Mouse (Mus musculus) liver, embryonic 15.5 days (tissue): ENCODE results near the gene Lypd1. TPM values are rescaled to one million over a fixed set of nuclear protein-coding genes. Genes with fewer than 3 reads are reported as not detected.

Experiments
- ATAC-seq: fragments of 200-750 bp; cut with Nextera tagmentation; 2 replicates; pipeline ENCODE4 v1.8.0; 2017; ENCODE audit warnings: moderate number of reproducible peaks, mild to moderate bottlenecking, moderate library complexity; ENCODE audit not compliant: insufficient read depth
- H3K27ac ChIP-seq: fragments of 300-500 bp; sonication (generic); replicated peaks from 2 replicates; pipeline ENCODE4 v1.5.1; 2015; ENCODE audit warnings: mild to moderate bottlenecking, inconsistent platforms
- H3K27me3 ChIP-seq: fragments of 300-500 bp; sonication (generic); 2 replicates; pipeline ENCODE4 v1.6.1; 2015; ENCODE audit warnings: mild to moderate bottlenecking, inconsistent platforms
- H3K36me3 ChIP-seq: fragments of 300-500 bp; sonication (generic); replicated peaks from 2 replicates; pipeline ENCODE4 v1.6.1; 2015; ENCODE audit warnings: moderate library complexity, mild to moderate bottlenecking, inconsistent platforms
- H3K4me1 ChIP-seq: fragments of 300-500 bp; sonication (generic); replicated peaks from 2 replicates; pipeline ENCODE4 v1.6.1; 2015; ENCODE audit warnings: inconsistent platforms
- H3K4me2 ChIP-seq: fragments of 300-500 bp; sonication (generic); 2 replicates; pipeline ENCODE4 v1.6.1; 2015; ENCODE audit warnings: moderate library complexity, mild to moderate bottlenecking, inconsistent platforms
- H3K4me3 ChIP-seq: fragments of 300-500 bp; sonication (generic); replicated peaks from 2 replicates; pipeline ENCODE4 v1.5.1; 2015; ENCODE audit warnings: mild to moderate bottlenecking, inconsistent platforms
- H3K9ac ChIP-seq: fragments of 300-500 bp; sonication (generic); 2 replicates; pipeline ENCODE4 v1.6.1; 2015; ENCODE audit warnings: moderate library complexity, mild to moderate bottlenecking, inconsistent platforms
- H3K9me3 ChIP-seq: fragments of 300-500 bp; sonication (generic); replicated peaks from 2 replicates; pipeline ENCODE4 v1.6.1; 2016; ENCODE audit warnings: inconsistent platforms
- WGBS: fragments of 180-500 bp; shearing (Covaris S2); methylation state at CpG from one replicate; pipeline ENCODE4 v1.1.7; 2015; ENCODE audit warnings: mixed read lengths; ENCODE audit not compliant: insufficient replicate concordance; 5-methylcytosine and 5-hydroxymethylcytosine counted together
- polyA plus RNA-seq: library from polyadenylated mRNA; unstranded; fragments of >200 nt; fragmentation: Nextera tagmentation; extraction: Ambion mirVana; gene quantifications from 2 replicates; pipeline ENCODE4 v1.2.1, GENCODE M21; 2015

The Lypd1 gene
- polyA plus RNA-seq, 1 experiment from 2014 or later = 0.31 TPM

GRCm38 (mm10) chr1:125910211-125910870 lies 2.6 kb downstream of the Lypd1 start:
- 12% methylated on average over 14 of the region's 14 CpGs for WGBS
- Histone ChIP-seq H3K9me3 (no peaks in the 10 kb centered on the region), H3K4me2 (no peak overlapping the region), H3K9ac (no peak overlapping the region), H3K27me3 (peaks cover 46% of the 10 kb centered on the region), H3K4me3 (no peak overlapping the region), H3K4me1 (peaks cover 3% of the 10 kb centered on the region; the same call in 1 of the 2 replicates), H3K27ac (no peak overlapping the region), H3K36me3 (no peaks in the 10 kb centered on the region)
- ATAC-seq = no peak

- ATAC-seq = no peak
Observed at GRCm38 (mm10) chr1:125893158-125893557, 19.7 kb downstream of the Lypd1 start.

GRCm38 (mm10) chr1:125870056-125870455 lies 42.8 kb downstream of the Lypd1 start:
- Histone ChIP-seq H3K9me3 (no peaks in the 10 kb centered on the region), H3K9ac (no peak overlapping the region), H3K4me3 (no peak overlapping the region), H3K36me3 (no peaks in the 10 kb centered on the region), H3K4me1 (no peaks in the 10 kb centered on the region), H3K27ac (no peak overlapping the region), H3K27me3 (no peaks in the 10 kb centered on the region), H3K4me2 (no peak overlapping the region)
- no peak for ATAC-seq
- 40% methylated on average over 7 of the region's 7 CpGs for WGBS

More at GRCm38 (mm10) chr1:125893158-125893557, 19.7 kb downstream of the Lypd1 start:
- 82% methylated on average over 9 of the region's 9 CpGs for WGBS
- no peaks in the 10 kb centered on the region for H3K4me1 ChIP-seq
- H3K9ac ChIP-seq = no peak overlapping the region
- no peak overlapping the region for H3K4me2 ChIP-seq
- H3K9me3 ChIP-seq = no peaks in the 10 kb centered on the region
- no peaks in the 10 kb centered on the region for H3K27me3 ChIP-seq
- H3K4me3 ChIP-seq = no peak overlapping the region
- H3K36me3 ChIP-seq = no peaks in the 10 kb centered on the region
- no peak overlapping the region for H3K27ac ChIP-seq

- Histone ChIP-seq H3K9me3 (no peaks in the 10 kb centered on the region), H3K4me2 (no peak overlapping the region), H3K9ac (no peak overlapping the region), H3K27me3 (no peaks in the 10 kb centered on the region), H3K36me3 (no peaks in the 10 kb centered on the region), H3K27ac (no peak overlapping the region), H3K4me1 (no peaks in the 10 kb centered on the region), H3K4me3 (no peak overlapping the region)
- 64% methylated on average over 5 of the region's 5 CpGs for WGBS
- no peak for ATAC-seq
Observed at GRCm38 (mm10) chr1:125858631-125859030, 54.3 kb downstream of the Lypd1 start.

- no peak overlapping the region for H3K9ac ChIP-seq
- no peaks in the 10 kb centered on the region for H3K4me1 ChIP-seq
- no peak overlapping the region for H3K4me3 ChIP-seq
- no peaks in the 10 kb centered on the region for H3K9me3 ChIP-seq
- H3K27ac ChIP-seq = no peak overlapping the region
- H3K36me3 ChIP-seq = no peaks in the 10 kb centered on the region
- no peak for ATAC-seq
- no peaks in the 10 kb centered on the region for H3K27me3 ChIP-seq
- WGBS = 16% methylated on average over 5 of the region's 5 CpGs
- no peak overlapping the region for H3K4me2 ChIP-seq
Observed at GRCm38 (mm10) chr1:125854646-125855045, 58.3 kb downstream of the Lypd1 start.

GRCm38 (mm10) chr1:125839746-125840392 lies 73.0 kb downstream of the Lypd1 start:
- no peak overlapping the region for H3K9ac ChIP-seq
- no peaks in the 10 kb centered on the region for H3K9me3 ChIP-seq
- no peak overlapping the region for H3K27ac ChIP-seq
- no peak for ATAC-seq
- H3K36me3 ChIP-seq = no peaks in the 10 kb centered on the region
- no peaks in the 10 kb centered on the region for H3K27me3 ChIP-seq
- no peak overlapping the region for H3K4me2 ChIP-seq
- 59% methylated on average over 13 of the region's 13 CpGs for WGBS
- no peak overlapping the region for H3K4me3 ChIP-seq
- no peaks in the 10 kb centered on the region for H3K4me1 ChIP-seq

GRCm38 (mm10) chr1:125837507-125837906 lies 75.4 kb downstream of the Lypd1 start:
- Histone ChIP-seq H3K9ac (no peak overlapping the region), H3K4me3 (no peak overlapping the region)
- WGBS = 65% methylated on average over 1 of the region's 1 CpGs

GRCm38 (mm10) chr1:125823611-125824010 lies 89.3 kb downstream of the Lypd1 start:
- no peak overlapping the region for H3K9ac ChIP-seq
- H3K9me3 ChIP-seq = no peaks in the 10 kb centered on the region
- WGBS = 62% methylated on average over 4 of the region's 4 CpGs
- no peak overlapping the region for H3K4me2 ChIP-seq
- H3K4me3 ChIP-seq = no peak overlapping the region
- ATAC-seq = no peak
- no peaks in the 10 kb centered on the region for H3K27me3 ChIP-seq
- H3K4me1 ChIP-seq = no peaks in the 10 kb centered on the region
- no peaks in the 10 kb centered on the region for H3K36me3 ChIP-seq
- H3K27ac ChIP-seq = no peak overlapping the region

More at GRCm38 (mm10) chr1:125837507-125837906, 75.4 kb downstream of the Lypd1 start:
- Histone ChIP-seq H3K9me3 (no peaks in the 10 kb centered on the region), H3K36me3 (no peaks in the 10 kb centered on the region), H3K4me1 (no peaks in the 10 kb centered on the region), H3K27ac (no peak overlapping the region), H3K4me2 (no peak overlapping the region), H3K27me3 (no peaks in the 10 kb centered on the region)
- no peak for ATAC-seq

GRCm38 (mm10) chr1:125821101-125821500 lies 91.8 kb downstream of the Lypd1 start:
- H3K4me2 ChIP-seq = no peak overlapping the region
- no peak overlapping the region for H3K4me3 ChIP-seq
- H3K4me1 ChIP-seq = no peaks in the 10 kb centered on the region
- no peaks in the 10 kb centered on the region for H3K36me3 ChIP-seq
- H3K27ac ChIP-seq = no peak overlapping the region
- H3K9ac ChIP-seq = no peak overlapping the region
- 70% methylated on average over 7 of the region's 7 CpGs for WGBS
- ATAC-seq = no peak
- H3K9me3 ChIP-seq = no peaks in the 10 kb centered on the region
- H3K27me3 ChIP-seq = no peaks in the 10 kb centered on the region
